Mouse (Mus musculus): Measurements from ENCODE around the gene Gm49711. TPM values are rescaled to one million over a fixed set of nuclear protein-coding genes. Genes with fewer than 3 reads are reported as not detected.
A peak's percentile ranks its signal among the peaks of the same experiment; 100 is the strongest.

Gm49711 gene
- polyA plus RNA-seq, 1 experiment from 2014 or later, result 1.3 TPM

- H3K4me1 ChIP-seq (ENCODE audit: control insufficient read depth, insufficient read depth, low read length), result no peaks in the 10 kb centered on the region
- ATAC-seq (ENCODE audit: low FRiP score, low TSS enrichment) (no peak), DNase-seq (no peak)
- H3K4me3 ChIP-seq (replicated peaks; ENCODE audit: low read depth, low read length), result no peak overlapping the region
- no peak overlapping the region for H3K27ac ChIP-seq (replicated peaks; ENCODE audit: low read depth, low read length)
- H3K9me3 ChIP-seq (ENCODE audit: control insufficient read depth, low read length), result peaks cover 4% of the 10 kb centered on the region; the same call in 1 of the 2 replicates
- H3K9ac ChIP-seq (replicated peaks; ENCODE audit: low read length), result no peak overlapping the region
- no peaks in the 10 kb centered on the region for H3K36me3 ChIP-seq (ENCODE audit: control insufficient read depth, insufficient read depth, low read length)
- WGBS, result 62% methylated on average over 4 of the region's 4 CpGs
- no peak overlapping the region for H3K4me2 ChIP-seq (ENCODE audit: low read length)
- H3K27me3 ChIP-seq (ENCODE audit: control insufficient read depth, insufficient read depth, low read length), result no peaks in the 10 kb centered on the region
Observed at GRCm38 (mm10) chr16:92127226-92127625, 69.1 kb downstream of the Gm49711 start.

- Histone ChIP-seq H3K36me3 (ENCODE audit: control insufficient read depth, insufficient read depth, low read length) (no peaks in the 10 kb centered on the region), H3K9me3 (ENCODE audit: control insufficient read depth, low read length) (peaks cover 4% of the 10 kb centered on the region; the same call in 1 of the 2 replicates), H3K4me2 (ENCODE audit: low read length) (no peak overlapping the region), H3K27ac (replicated peaks; ENCODE audit: low read depth, low read length) (no peak overlapping the region), H3K4me3 (replicated peaks; ENCODE audit: low read depth, low read length) (no peak overlapping the region), H3K4me1 (ENCODE audit: control insufficient read depth, insufficient read depth, low read length) (no peaks in the 10 kb centered on the region), H3K9ac (replicated peaks; ENCODE audit: low read length) (no peak overlapping the region), H3K27me3 (ENCODE audit: control insufficient read depth, insufficient read depth, low read length) (no peaks in the 10 kb centered on the region)
- ATAC-seq (ENCODE audit: low FRiP score, low TSS enrichment) (no peak), DNase-seq (no peak)
- 88% methylated on average over 5 of the region's 5 CpGs for WGBS
Observed at GRCm38 (mm10) chr16:92127666-92128065, 69.5 kb downstream of the Gm49711 start.

GRCm38 (mm10) chr16:92129843-92130242 lies 71.7 kb downstream of the Gm49711 start:
- 90% methylated on average over 8 of the region's 8 CpGs for WGBS
- H3K9ac ChIP-seq (replicated peaks; ENCODE audit: low read length), result no peak overlapping the region
- no peak for ATAC-seq (ENCODE audit: low FRiP score, low TSS enrichment)
- H3K4me2 ChIP-seq (ENCODE audit: low read length), result no peak overlapping the region
- no peaks in the 10 kb centered on the region for H3K36me3 ChIP-seq (ENCODE audit: control insufficient read depth, insufficient read depth, low read length)
- H3K27ac ChIP-seq (replicated peaks; ENCODE audit: low read depth, low read length), result no peak overlapping the region
- DNase-seq, result no peak
- no peaks in the 10 kb centered on the region for H3K4me1 ChIP-seq (ENCODE audit: control insufficient read depth, insufficient read depth, low read length)
- H3K9me3 ChIP-seq (ENCODE audit: control insufficient read depth, low read length), result no peaks in the 10 kb centered on the region
- H3K4me3 ChIP-seq (replicated peaks; ENCODE audit: low read depth, low read length), result no peak overlapping the region
- H3K27me3 ChIP-seq (ENCODE audit: control insufficient read depth, insufficient read depth, low read length), result no peaks in the 10 kb centered on the region

- DNase-seq (no peak), ATAC-seq (ENCODE audit: low FRiP score, low TSS enrichment) (no peak)
- H3K4me2 ChIP-seq (ENCODE audit: low read length), result no peak overlapping the region
- no peak overlapping the region for H3K27ac ChIP-seq (replicated peaks; ENCODE audit: low read depth, low read length)
- no peak overlapping the region for H3K4me3 ChIP-seq (replicated peaks; ENCODE audit: low read depth, low read length)
- H3K9me3 ChIP-seq (ENCODE audit: control insufficient read depth, low read length), result no peaks in the 10 kb centered on the region
- no peaks in the 10 kb centered on the region for H3K36me3 ChIP-seq (ENCODE audit: control insufficient read depth, insufficient read depth, low read length)
- no peaks in the 10 kb centered on the region for H3K4me1 ChIP-seq (ENCODE audit: control insufficient read depth, insufficient read depth, low read length)
- no peaks in the 10 kb centered on the region for H3K27me3 ChIP-seq (ENCODE audit: control insufficient read depth, insufficient read depth, low read length)
- H3K9ac ChIP-seq (replicated peaks; ENCODE audit: low read length), result no peak overlapping the region
- 93% methylated on average over 4 of the region's 4 CpGs for WGBS
Observed at GRCm38 (mm10) chr16:92132511-92132910, 74.4 kb downstream of the Gm49711 start.

- Histone ChIP-seq H3K9me3 (ENCODE audit: control insufficient read depth, low read length) (no peaks in the 10 kb centered on the region), H3K27me3 (ENCODE audit: control insufficient read depth, insufficient read depth, low read length) (no peaks in the 10 kb centered on the region), H3K36me3 (ENCODE audit: control insufficient read depth, insufficient read depth, low read length) (no peaks in the 10 kb centered on the region), H3K4me1 (ENCODE audit: control insufficient read depth, insufficient read depth, low read length) (peaks cover 1% of the 10 kb centered on the region), H3K4me2 (ENCODE audit: low read length) (no peak overlapping the region), H3K27ac (replicated peaks; ENCODE audit: low read depth, low read length) (no peak overlapping the region), H3K4me3 (replicated peaks; ENCODE audit: low read depth, low read length) (no peak overlapping the region), H3K9ac (replicated peaks; ENCODE audit: low read length) (no peak overlapping the region)
- WGBS, result 80% methylated on average over 11 of the region's 11 CpGs
- DNase-seq (no peak), ATAC-seq (ENCODE audit: low FRiP score, low TSS enrichment) (no peak)
Observed at GRCm38 (mm10) chr16:92134148-92134764, 76.1 kb downstream of the Gm49711 start.

- WGBS, result 94% methylated on average over 15 of the region's 15 CpGs
- Histone ChIP-seq H3K27me3 (ENCODE audit: control insufficient read depth, insufficient read depth, low read length) (no peaks in the 10 kb centered on the region), H3K27ac (replicated peaks; ENCODE audit: low read depth, low read length) (no peak overlapping the region), H3K9ac (replicated peaks; ENCODE audit: low read length) (no peak overlapping the region), H3K4me1 (ENCODE audit: control insufficient read depth, insufficient read depth, low read length) (peaks cover 16% of the 10 kb centered on the region), H3K9me3 (ENCODE audit: control insufficient read depth, low read length) (no peaks in the 10 kb centered on the region), H3K4me3 (replicated peaks; ENCODE audit: low read depth, low read length) (no peak overlapping the region), H3K36me3 (ENCODE audit: control insufficient read depth, insufficient read depth, low read length) (no peaks in the 10 kb centered on the region), H3K4me2 (ENCODE audit: low read length) (no peak overlapping the region)
- ATAC-seq (ENCODE audit: low FRiP score, low TSS enrichment) (no peak), DNase-seq (no peak)
Observed at GRCm38 (mm10) chr16:92136275-92136674, 78.2 kb downstream of the Gm49711 start.

- Histone ChIP-seq H3K4me1 (ENCODE audit: control insufficient read depth, insufficient read depth, low read length) (peaks cover 20% of the 10 kb centered on the region), H3K36me3 (ENCODE audit: control insufficient read depth, insufficient read depth, low read length) (no peaks in the 10 kb centered on the region), H3K27me3 (ENCODE audit: control insufficient read depth, insufficient read depth, low read length) (no peaks in the 10 kb centered on the region), H3K27ac (replicated peaks; ENCODE audit: low read depth, low read length) (peak overlapping the region; percentile 9; the same call in 1 of the 2 replicates), H3K9me3 (ENCODE audit: control insufficient read depth, low read length) (no peaks in the 10 kb centered on the region), H3K4me3 (replicated peaks; ENCODE audit: low read depth, low read length) (no peak overlapping the region), H3K4me2 (ENCODE audit: low read length) (no peak overlapping the region), H3K9ac (replicated peaks; ENCODE audit: low read length) (no peak overlapping the region)
- ATAC-seq (ENCODE audit: low FRiP score, low TSS enrichment), result no peak
- 22% methylated on average over 15 of the region's 15 CpGs for WGBS
- DNase-seq, result no peak
Observed at GRCm38 (mm10) chr16:92139386-92140261, 81.5 kb downstream of the Gm49711 start.

GRCm38 (mm10) chr16:92140328-92140727 lies 82.2 kb downstream of the Gm49711 start:
- WGBS, result 49% methylated on average over 9 of the region's 9 CpGs
- H3K27me3 ChIP-seq (ENCODE audit: control insufficient read depth, insufficient read depth, low read length), result no peaks in the 10 kb centered on the region
- no peaks in the 10 kb centered on the region for H3K9me3 ChIP-seq (ENCODE audit: control insufficient read depth, low read length)
- H3K36me3 ChIP-seq (ENCODE audit: control insufficient read depth, insufficient read depth, low read length), result no peaks in the 10 kb centered on the region
- no peak overlapping the region for H3K27ac ChIP-seq (replicated peaks; ENCODE audit: low read depth, low read length)
- H3K4me1 ChIP-seq (ENCODE audit: control insufficient read depth, insufficient read depth, low read length), result peaks cover 20% of the 10 kb centered on the region
- H3K9ac ChIP-seq (replicated peaks; ENCODE audit: low read length), result no peak overlapping the region
- ATAC-seq (ENCODE audit: low FRiP score, low TSS enrichment) (no peak), DNase-seq (no peak)
- H3K4me2 ChIP-seq (ENCODE audit: low read length), result no peak overlapping the region
- no peak overlapping the region for H3K4me3 ChIP-seq (replicated peaks; ENCODE audit: low read depth, low read length)

- Histone ChIP-seq H3K4me2 (ENCODE audit: low read length) (no peak overlapping the region), H3K27ac (replicated peaks; ENCODE audit: low read depth, low read length) (no peak overlapping the region), H3K36me3 (ENCODE audit: control insufficient read depth, insufficient read depth, low read length) (no peaks in the 10 kb centered on the region), H3K4me1 (ENCODE audit: control insufficient read depth, insufficient read depth, low read length) (peaks cover 20% of the 10 kb centered on the region), H3K9ac (replicated peaks; ENCODE audit: low read length) (no peak overlapping the region), H3K9me3 (ENCODE audit: control insufficient read depth, low read length) (no peaks in the 10 kb centered on the region), H3K27me3 (ENCODE audit: control insufficient read depth, insufficient read depth, low read length) (no peaks in the 10 kb centered on the region), H3K4me3 (replicated peaks; ENCODE audit: low read depth, low read length) (no peak overlapping the region)
- ATAC-seq (ENCODE audit: low FRiP score, low TSS enrichment) (no peak), DNase-seq (no peak)
- WGBS, result 88% methylated on average over 12 of the region's 12 CpGs
Observed at GRCm38 (mm10) chr16:92141021-92141420, 82.9 kb downstream of the Gm49711 start.

All from midbrain, embryonic 14.5 days (tissue).